Comparison of ENCODE assay signal across 9 mouse cellular contexts in the genomic region with DNA sequence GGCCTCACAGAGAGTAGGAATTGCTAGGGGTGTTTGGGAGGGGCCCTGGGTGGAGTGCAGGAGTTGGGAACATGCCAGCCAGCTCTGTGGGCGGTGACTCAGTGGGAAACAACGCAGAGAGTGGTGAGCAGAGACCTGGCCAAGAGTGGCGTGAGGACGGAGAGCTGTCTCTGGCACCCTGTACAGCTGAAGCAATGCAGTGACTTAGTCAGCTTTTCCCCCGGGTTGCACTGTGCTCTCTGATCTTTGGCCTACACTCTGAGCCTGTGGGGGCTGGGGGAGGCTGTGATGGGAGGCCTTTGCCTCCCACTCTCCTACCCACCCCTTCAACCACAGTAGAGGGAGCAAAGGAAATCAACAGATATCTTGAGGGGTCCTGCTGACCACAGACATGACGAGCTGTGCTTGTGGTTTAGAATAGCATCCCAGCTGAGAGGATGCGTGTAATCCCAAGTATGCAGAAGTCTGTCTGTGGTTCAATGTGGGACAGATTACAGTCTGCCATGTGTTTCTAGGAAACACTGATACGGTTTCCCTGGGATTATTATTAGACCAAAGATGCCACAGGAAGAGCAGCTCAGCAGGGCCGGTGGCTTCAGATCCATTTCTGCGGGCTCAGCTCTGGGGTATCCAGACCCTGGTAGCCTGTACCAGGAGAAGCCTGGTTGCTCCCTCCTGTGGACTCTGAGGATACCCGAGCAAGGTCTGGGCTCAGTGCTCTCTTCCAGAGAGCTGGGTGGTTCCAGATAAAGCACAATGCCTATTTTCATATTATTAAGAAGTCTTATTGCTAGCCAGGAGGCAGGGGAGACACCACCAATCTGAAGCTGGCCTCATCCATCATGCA.
A peak's percentile ranks its signal among the peaks of the same experiment; 100 is the strongest.
DNase-seq lines count a peak whose midpoint lies in the region; ATAC-seq and TF ChIP-seq lines count a peak whose summit lies in the region.
"Had no signal": no experiment of that assay in that cellular context is flagged by ENCODE, and none has a peak within 500 bp of the region (broad histone marks: within the 10 kb centered on the region; RNA-seq: fewer than 3 reads in every experiment).

No protein-coding gene starts in this region.

- WGBS in embryonic facial prominence, embryonic 11.5 days: 60% methylated on average over 11 of the region's 11 CpGs
- 72% methylated on average over 11 of the region's 11 CpGs for WGBS in embryonic facial prominence, embryonic 10.5 days
- 43% methylated on average over 11 of the region's 11 CpGs for WGBS in embryonic facial prominence, embryonic 12.5 days
- 8% methylated on average over 11 of the region's 11 CpGs for WGBS in heart, postnatal 0 days
- 9% methylated on average over 11 of the region's 11 CpGs for WGBS in liver, embryonic 12.5 days (ENCODE audit: insufficient replicate concordance)
- 58% methylated on average over 11 of the region's 11 CpGs for WGBS in forebrain, postnatal 0 days

- H3K36me3 ChIP-seq in embryonic facial prominence, embryonic 11.5 days (replicated peaks; ENCODE audit: control insufficient read depth, insufficient read depth, low read depth, low read length): no peaks in the 10 kb centered on the region
- no peaks in the 10 kb centered on the region for H3K36me3 ChIP-seq in embryonic facial prominence, embryonic 10.5 days (replicated peaks)
- H3K36me3 ChIP-seq in embryonic facial prominence, embryonic 12.5 days: no peaks in the 10 kb centered on the region
- no peaks in the 10 kb centered on the region for H3K36me3 ChIP-seq in heart, postnatal 0 days (replicated peaks; ENCODE audit: control insufficient read depth, insufficient read depth, low read length)
- H3K36me3 ChIP-seq in liver, embryonic 12.5 days: no peaks in the 10 kb centered on the region
- H3K36me3 ChIP-seq in forebrain, postnatal 0 days (ENCODE audit: insufficient read depth): no peaks in the 10 kb centered on the region

- no peak overlapping the region for H3K27ac ChIP-seq in embryonic facial prominence, embryonic 11.5 days (replicated peaks; ENCODE audit: low read depth, low read length)
- no peak overlapping the region; the same call in 1 of the 2 replicates for H3K27ac ChIP-seq in embryonic facial prominence, embryonic 10.5 days (replicated peaks)
- no peak overlapping the region for H3K27ac ChIP-seq in embryonic facial prominence, embryonic 12.5 days
- H3K27ac ChIP-seq in heart, postnatal 0 days (ENCODE audit: low read depth): peak overlapping the region; percentile 89
- H3K27ac ChIP-seq in liver, embryonic 12.5 days: no peak overlapping the region
- H3K27ac ChIP-seq in forebrain, postnatal 0 days (ENCODE audit: low read depth, low read length): no peak overlapping the region

- TF ChIP-seq EP300 in heart, postnatal 0 days (IDR thresholded peaks at IDR 0.05; ENCODE audit: low read depth): no peak

- H3K4me2 ChIP-seq in embryonic facial prominence, embryonic 11.5 days (ENCODE audit: low read depth, low read length): no peak overlapping the region
- H3K4me2 ChIP-seq in embryonic facial prominence, embryonic 12.5 days (replicated peaks): no peak overlapping the region
- H3K4me2 ChIP-seq in heart, postnatal 0 days (ENCODE audit: low read depth, low read length): peak overlapping the region; percentile 14; the same call in 1 of the 2 replicates
- peak overlapping the region; percentile 5; the same call in 1 of the 2 replicates for H3K4me2 ChIP-seq in liver, embryonic 12.5 days
- no peak overlapping the region for H3K4me2 ChIP-seq in forebrain, postnatal 0 days (ENCODE audit: low read depth)

- TF ChIP-seq CTCF in heart, postnatal 0 days (IDR thresholded peaks at IDR 0.05; ENCODE audit: low read depth): no peak
- no peak for TF ChIP-seq CTCF in forebrain, postnatal 0 days (IDR thresholded peaks at IDR 0.05; ENCODE audit: low read depth)

- DNase-seq in embryonic facial prominence, embryonic 11.5 days (ENCODE audit: low spot score): no peak
- DNase-seq in embryonic facial prominence, embryonic 10.5 days (ENCODE audit: low spot score): no peak
- DNase-seq in heart, postnatal 0 days (ENCODE audit: low spot score): peak; percentile 82
- DNase-seq in skeletal muscle tissue, adult 2 months (ENCODE audit: low read depth, low spot score): peak; percentile 65
- DNase-seq in forebrain, postnatal 0 days: no peak
- DNase-seq in right cerebral cortex, postnatal 25 days: no peak

- H3K4me3 ChIP-seq in embryonic facial prominence, embryonic 11.5 days (ENCODE audit: low read depth, low read length): no peak overlapping the region
- no peak overlapping the region for H3K4me3 ChIP-seq in embryonic facial prominence, embryonic 10.5 days
- no peak overlapping the region for H3K4me3 ChIP-seq in embryonic facial prominence, embryonic 12.5 days
- H3K4me3 ChIP-seq in heart, postnatal 0 days (ENCODE audit: low read depth, low read length): no peak overlapping the region
- no peak overlapping the region for H3K4me3 ChIP-seq in liver, embryonic 12.5 days
- H3K4me3 ChIP-seq in forebrain, postnatal 0 days (ENCODE audit: low read depth, low read length): no peak overlapping the region
- H3K4me3 ChIP-seq: erythroblast, embryonic 14.5 days had no signal

- no peaks in the 10 kb centered on the region for H3K27me3 ChIP-seq in embryonic facial prominence, embryonic 11.5 days (ENCODE audit: control insufficient read depth, insufficient read depth, low read length)
- no peaks in the 10 kb centered on the region for H3K27me3 ChIP-seq in embryonic facial prominence, embryonic 10.5 days (replicated peaks; ENCODE audit: low read depth, poor library complexity, severe bottlenecking)
- H3K27me3 ChIP-seq in embryonic facial prominence, embryonic 12.5 days: no peaks in the 10 kb centered on the region
- no peaks in the 10 kb centered on the region for H3K27me3 ChIP-seq in heart, postnatal 0 days (ENCODE audit: control insufficient read depth, insufficient read depth, low read length)
- peaks cover 75% of the 10 kb centered on the region for H3K27me3 ChIP-seq in liver, embryonic 12.5 days (replicated peaks)
- H3K27me3 ChIP-seq in forebrain, postnatal 0 days (ENCODE audit: insufficient read depth, low read length): no peaks in the 10 kb centered on the region

- H3K9ac ChIP-seq in embryonic facial prominence, embryonic 11.5 days (replicated peaks; ENCODE audit: low read length): no peak overlapping the region; the same call in 1 of the 2 replicates
- no peak overlapping the region for H3K9ac ChIP-seq in embryonic facial prominence, embryonic 12.5 days
- no peak overlapping the region for H3K9ac ChIP-seq in heart, postnatal 0 days (replicated peaks; ENCODE audit: low read depth, low read length)
- no peak overlapping the region for H3K9ac ChIP-seq in liver, embryonic 12.5 days
- no peak overlapping the region for H3K9ac ChIP-seq in forebrain, postnatal 0 days

- no peaks in the 10 kb centered on the region for H3K4me1 ChIP-seq in embryonic facial prominence, embryonic 11.5 days (ENCODE audit: control insufficient read depth, insufficient read depth, low read length)
- H3K4me1 ChIP-seq in embryonic facial prominence, embryonic 10.5 days: peaks cover 27% of the 10 kb centered on the region
- peaks cover 13% of the 10 kb centered on the region for H3K4me1 ChIP-seq in embryonic facial prominence, embryonic 12.5 days
- H3K4me1 ChIP-seq in heart, postnatal 0 days (ENCODE audit: control insufficient read depth, insufficient read depth): peaks cover 30% of the 10 kb centered on the region
- H3K4me1 ChIP-seq in liver, embryonic 12.5 days: peaks cover 20% of the 10 kb centered on the region
- no peaks in the 10 kb centered on the region for H3K4me1 ChIP-seq in forebrain, postnatal 0 days (ENCODE audit: insufficient read depth)

- no peaks in the 10 kb centered on the region for H3K9me3 ChIP-seq in embryonic facial prominence, embryonic 11.5 days (replicated peaks; ENCODE audit: control insufficient read depth, low read length)
- no peaks in the 10 kb centered on the region for H3K9me3 ChIP-seq in embryonic facial prominence, embryonic 10.5 days
- H3K9me3 ChIP-seq in embryonic facial prominence, embryonic 12.5 days: no peaks in the 10 kb centered on the region
- H3K9me3 ChIP-seq in heart, postnatal 0 days (replicated peaks; ENCODE audit: control insufficient read depth, low read length): no peaks in the 10 kb centered on the region
- no peaks in the 10 kb centered on the region for H3K9me3 ChIP-seq in liver, embryonic 12.5 days (replicated peaks)
- H3K9me3 ChIP-seq in forebrain, postnatal 0 days (ENCODE audit: low read length): no peaks in the 10 kb centered on the region

- peak; percentile 44 for ATAC-seq in embryonic facial prominence, embryonic 11.5 days (replicated peaks; ENCODE audit: insufficient number of reproducible peaks, low FRiP score, low TSS enrichment, low read depth)
- ATAC-seq in embryonic facial prominence, embryonic 12.5 days (ENCODE audit: insufficient number of reproducible peaks, insufficient read depth, low FRiP score, low TSS enrichment): peak; percentile 65; the same call in 1 of the 2 replicates
- ATAC-seq in heart, postnatal 0 days (ENCODE audit: insufficient read depth, low read depth): peak; percentile 86
- peak; percentile 63 for ATAC-seq in liver, embryonic 12.5 days
- ATAC-seq in forebrain, postnatal 0 days: no peak

Comparison
In these comparisons a context has a peak if more than half of its experiments do, and no peak if none do; other contexts are left out.
1. DNase-seq: peak in heart, postnatal 0 days (single experiment) and skeletal muscle tissue, adult 2 months (single experiment); none in embryonic facial prominence, embryonic 11.5 days (single experiment), embryonic facial prominence, embryonic 10.5 days (single experiment), forebrain, postnatal 0 days (single experiment) and right cerebral cortex, postnatal 25 days (single experiment).
2. H3K4me2 ChIP-seq: peak in heart, postnatal 0 days (single experiment) and liver, embryonic 12.5 days (single experiment); none in embryonic facial prominence, embryonic 11.5 days (single experiment), embryonic facial prominence, embryonic 12.5 days (single experiment) and forebrain, postnatal 0 days (single experiment).